8 mouse cellular contexts compared by ENCODE assay signal in genomic region chr12:79613061-79613788, GRCm38 (mm10).
A peak's percentile ranks its signal among the peaks of the same experiment; 100 is the strongest.
DNase-seq lines count a peak whose midpoint lies in the region; ATAC-seq and TF ChIP-seq lines count a peak whose summit lies in the region.

No protein-coding gene starts in this region.

- ATAC-seq in midbrain, postnatal 0 days (ENCODE audit: low FRiP score), result no peak
- ATAC-seq in heart, embryonic 16.5 days (replicated peaks; ENCODE audit: extremely low read depth, insufficient read depth, low FRiP score), result no peak
- ATAC-seq in limb, embryonic 12.5 days (ENCODE audit: insufficient number of reproducible peaks, insufficient read depth, low FRiP score, low TSS enrichment, low read depth), result 0 out of 2 replicates have a peak, but pooled peaks have one; percentile 26
- 0 out of 2 replicates have a peak, but pooled peaks have one; percentile 12 for ATAC-seq in stomach, embryonic 14.5 days (ENCODE audit: insufficient number of reproducible peaks, insufficient read depth, low FRiP score, low read depth)

- TF ChIP-seq CTCF in midbrain, postnatal 0 days (IDR thresholded peaks at IDR 0.05), result no peak

- no peak overlapping the region for H3K4me2 ChIP-seq in midbrain, postnatal 0 days (ENCODE audit: low read depth, low read length, poor library complexity, severe bottlenecking)
- H3K4me2 ChIP-seq in heart, embryonic 16.5 days (ENCODE audit: low read depth, low read length), result no peak overlapping the region
- H3K4me2 ChIP-seq in limb, embryonic 12.5 days, result no peak overlapping the region
- no peak overlapping the region for H3K4me2 ChIP-seq in stomach, embryonic 14.5 days (replicated peaks; ENCODE audit: low read depth, low read length)

- no peak overlapping the region for H3K9ac ChIP-seq in midbrain, postnatal 0 days (replicated peaks; ENCODE audit: low read length, poor library complexity, severe bottlenecking)
- H3K9ac ChIP-seq in heart, embryonic 16.5 days (ENCODE audit: low read length), result no peak overlapping the region
- H3K9ac ChIP-seq in limb, embryonic 12.5 days (replicated peaks), result no peak overlapping the region
- no peak overlapping the region for H3K9ac ChIP-seq in stomach, embryonic 14.5 days (replicated peaks; ENCODE audit: low read depth, low read length)

- no peaks in the 10 kb centered on the region for H3K9me3 ChIP-seq in midbrain, embryonic 10.5 days (replicated peaks)
- H3K9me3 ChIP-seq in midbrain, postnatal 0 days (ENCODE audit: low read length), result no peaks in the 10 kb centered on the region
- no peaks in the 10 kb centered on the region for H3K9me3 ChIP-seq in heart, embryonic 16.5 days (replicated peaks; ENCODE audit: control insufficient read depth, low read length)
- H3K9me3 ChIP-seq in limb, embryonic 12.5 days, result no peaks in the 10 kb centered on the region
- no peaks in the 10 kb centered on the region for H3K9me3 ChIP-seq in stomach, embryonic 14.5 days (ENCODE audit: control insufficient read depth, low read depth, low read length)

- H3K36me3 ChIP-seq in midbrain, embryonic 10.5 days, result no peaks in the 10 kb centered on the region
- no peaks in the 10 kb centered on the region for H3K36me3 ChIP-seq in midbrain, postnatal 0 days (ENCODE audit: insufficient read depth, low read length)
- H3K36me3 ChIP-seq in heart, embryonic 16.5 days (ENCODE audit: control insufficient read depth, insufficient read depth), result no peaks in the 10 kb centered on the region
- no peaks in the 10 kb centered on the region for H3K36me3 ChIP-seq in limb, embryonic 12.5 days
- no peaks in the 10 kb centered on the region for H3K36me3 ChIP-seq in stomach, embryonic 14.5 days (ENCODE audit: control insufficient read depth, insufficient read depth, low read length)

- DNase-seq in adrenal gland, adult 2 months, result peak; percentile 30
- DNase-seq in adrenal gland, postnatal 25 days, result no peak
- no peak for DNase-seq in midbrain, embryonic 10.5 days (ENCODE audit: low spot score)
- DNase-seq in midbrain, postnatal 0 days (ENCODE audit: low spot score), result no peak
- DNase-seq in ovary, postnatal 36 days (ENCODE audit: low spot score), result no peak

- peaks cover 16% of the 10 kb centered on the region for H3K27me3 ChIP-seq in midbrain, embryonic 10.5 days (ENCODE audit: low read depth, poor library complexity, severe bottlenecking)
- H3K27me3 ChIP-seq in midbrain, postnatal 0 days (ENCODE audit: insufficient read depth, low read length), result no peaks in the 10 kb centered on the region
- no peaks in the 10 kb centered on the region for H3K27me3 ChIP-seq in heart, embryonic 16.5 days (ENCODE audit: control insufficient read depth, insufficient read depth, low read length)
- H3K27me3 ChIP-seq in limb, embryonic 12.5 days, result no peaks in the 10 kb centered on the region
- H3K27me3 ChIP-seq in stomach, embryonic 14.5 days (ENCODE audit: control insufficient read depth, insufficient read depth, low read length), result no peaks in the 10 kb centered on the region

- 89% methylated on average over 8 of the region's 8 CpGs for WGBS in midbrain, embryonic 10.5 days
- 79% methylated on average over 8 of the region's 8 CpGs for WGBS in midbrain, postnatal 0 days
- WGBS in heart, embryonic 16.5 days, result 75% methylated on average over 8 of the region's 8 CpGs
- 85% methylated on average over 8 of the region's 8 CpGs for WGBS in limb, embryonic 12.5 days
- WGBS in stomach, embryonic 14.5 days, result 86% methylated on average over 8 of the region's 8 CpGs

- H3K4me1 ChIP-seq in midbrain, embryonic 10.5 days, result peaks cover 72% of the 10 kb centered on the region
- H3K4me1 ChIP-seq in midbrain, postnatal 0 days (ENCODE audit: insufficient read depth, low read length), result no peaks in the 10 kb centered on the region
- peaks cover 29% of the 10 kb centered on the region for H3K4me1 ChIP-seq in heart, embryonic 16.5 days (ENCODE audit: control insufficient read depth, insufficient read depth, low read length)
- peaks cover 58% of the 10 kb centered on the region for H3K4me1 ChIP-seq in limb, embryonic 12.5 days (replicated peaks)
- peaks cover 34% of the 10 kb centered on the region for H3K4me1 ChIP-seq in stomach, embryonic 14.5 days (ENCODE audit: control insufficient read depth, insufficient read depth, low read length)

- no peak overlapping the region for H3K4me3 ChIP-seq in midbrain, embryonic 10.5 days
- H3K4me3 ChIP-seq in midbrain, postnatal 0 days (ENCODE audit: low read depth, low read length), result no peak overlapping the region
- no peak overlapping the region for H3K4me3 ChIP-seq in heart, embryonic 16.5 days (ENCODE audit: low read length)
- no peak overlapping the region for H3K4me3 ChIP-seq in limb, embryonic 12.5 days (replicated peaks)
- H3K4me3 ChIP-seq in stomach, embryonic 14.5 days (ENCODE audit: low read depth, low read length), result no peak overlapping the region

- peak overlapping the region; percentile 83 for H3K27ac ChIP-seq in midbrain, embryonic 10.5 days (replicated peaks)
- H3K27ac ChIP-seq in midbrain, postnatal 0 days (ENCODE audit: low read depth, low read length), result no peak overlapping the region; the same call in 1 of the 2 replicates
- H3K27ac ChIP-seq in heart, embryonic 16.5 days (ENCODE audit: low read length), result peak overlapping the region; percentile 66
- peak overlapping the region; percentile 72 for H3K27ac ChIP-seq in limb, embryonic 12.5 days
- H3K27ac ChIP-seq in stomach, embryonic 14.5 days (ENCODE audit: low read length), result peak overlapping the region; percentile 86

Comparison
In these comparisons a context has a peak if more than half of its experiments do, and no peak if none do; other contexts are left out.
1. ATAC-seq: peak in limb, embryonic 12.5 days (single experiment) and stomach, embryonic 14.5 days (single experiment); none in midbrain, postnatal 0 days (single experiment) and heart, embryonic 16.5 days (single experiment).